Mouse (Mus musculus) liver, embryonic 14.5 days (tissue): ENCODE results near the gene Slc25a10. TPM values are rescaled to one million over a fixed set of nuclear protein-coding genes. Genes with fewer than 3 reads are reported as not detected.

Experiments used
- ATAC-seq: fragments of 200-750 bp; cut with Nextera tagmentation; 2 replicates; pipeline ENCODE4 v1.8.0; 2017; ENCODE audit warnings: moderate number of reproducible peaks, mild to moderate bottlenecking, moderate library complexity; ENCODE audit not compliant: insufficient read depth
- DNase-seq, 3 experiments: peaks; one replicate each; pipeline ENCODE4 v3.0.0-alpha.2; 2012 to 2013; ENCODE audit warnings: low read depth in 3 of 3, low spot score in 3 of 3
- H3K27ac ChIP-seq: fragments of 300-500 bp; sonication (generic); 2 replicates; pipeline ENCODE4 v1.5.1; 2014; ENCODE audit warnings: moderate library complexity, mild to moderate bottlenecking, control low read depth, inconsistent platforms
- H3K27me3 ChIP-seq: fragments of 300-500 bp; sonication (generic); 2 replicates; pipeline ENCODE4 v1.6.1; 2014; ENCODE audit warnings: mild to moderate bottlenecking, low read length, moderate library complexity; ENCODE audit not compliant: control insufficient read depth, insufficient read depth
- H3K36me3 ChIP-seq: fragments of 300-500 bp; sonication (generic); replicated peaks from 2 replicates; pipeline ENCODE4 v1.6.1; 2014; ENCODE audit warnings: low read depth; ENCODE audit not compliant: control insufficient read depth, insufficient read depth
- H3K4me1 ChIP-seq, 2 experiments: fragments of 200-500 bp in 1 of 2; fragments of 300-500 bp in 1 of 2; sonication (generic) in 1 of 2; replicated peaks; 2 replicates each; pipeline ENCODE4 v1.6.1; 2012 to 2014; ENCODE audit warnings: antibody characterized with exemption in 1 of 2, inconsistent platforms in 1 of 2, low read length in 1 of 2; ENCODE audit not compliant: control insufficient read depth in 2 of 2, insufficient read depth in 2 of 2
- H3K4me2 ChIP-seq: fragments of 300-500 bp; sonication (generic); 2 replicates; pipeline ENCODE4 v1.6.1; 2014; ENCODE audit warnings: low read depth, mild to moderate bottlenecking, control low read depth, moderate library complexity
- H3K4me3 ChIP-seq, 2 experiments: fragments of 200-500 bp in 1 of 2; fragments of 300-500 bp in 1 of 2; sonication (generic) in 1 of 2; 2 replicates each; pipeline ENCODE4 v1.5.1; 2012 to 2014; ENCODE audit warnings: low read depth in 2 of 2, low read length in 2 of 2, mild to moderate bottlenecking in 2 of 2, control low read depth in 1 of 2, inconsistent platforms in 1 of 2, moderate library complexity in 1 of 2; ENCODE audit not compliant: insufficient read depth in 1 of 2
- H3K9ac ChIP-seq: fragments of 300-500 bp; sonication (generic); replicated peaks from 2 replicates; pipeline ENCODE4 v1.6.1; 2014; ENCODE audit warnings: mild to moderate bottlenecking, control low read depth, moderate library complexity
- H3K9me3 ChIP-seq: fragments of 300-500 bp; sonication (generic); 2 replicates; pipeline ENCODE4 v1.6.1; 2016; ENCODE audit warnings: low read length, mixed read lengths; ENCODE audit not compliant: control insufficient read depth
- CTCF ChIP-seq: IDR thresholded peaks from 2 replicates; pipeline ENCODE4 v1.5.1; 2016; ENCODE audit warnings: antibody characterized with exemption, low read depth, control low read depth
- EP300 ChIP-seq: IDR thresholded peaks from 2 replicates; pipeline ENCODE4 v1.6.1; 2016; ENCODE audit warnings: antibody characterized with exemption, low read depth
- WGBS: fragments of 180-500 bp; shearing (Covaris S2); extraction: QIAGEN DNeasy Blood & Tissue Kit; methylation state at CpG from one replicate; pipeline ENCODE4 v1.1.7; 2014; ENCODE audit not compliant: insufficient replicate concordance; 5-methylcytosine and 5-hydroxymethylcytosine counted together
- polyA plus RNA-seq, 2 experiments: library from polyadenylated mRNA; depleted of rRNA in 1 of 2; stranded (reverse) in 1 of 2; unstranded in 1 of 2; fragments of >200 nt; fragmentation: Nextera tagmentation in 1 of 2; extraction: Ambion mirVana in 1 of 2; gene quantifications; 2 replicates each; pipeline versions ENCODE4 v1.2.1 to v1.2.3; 2012 to 2014

Slc25a10 gene
- polyA plus RNA-seq, 2 experiments: 31.5 to 35.1 TPM

DNA sequence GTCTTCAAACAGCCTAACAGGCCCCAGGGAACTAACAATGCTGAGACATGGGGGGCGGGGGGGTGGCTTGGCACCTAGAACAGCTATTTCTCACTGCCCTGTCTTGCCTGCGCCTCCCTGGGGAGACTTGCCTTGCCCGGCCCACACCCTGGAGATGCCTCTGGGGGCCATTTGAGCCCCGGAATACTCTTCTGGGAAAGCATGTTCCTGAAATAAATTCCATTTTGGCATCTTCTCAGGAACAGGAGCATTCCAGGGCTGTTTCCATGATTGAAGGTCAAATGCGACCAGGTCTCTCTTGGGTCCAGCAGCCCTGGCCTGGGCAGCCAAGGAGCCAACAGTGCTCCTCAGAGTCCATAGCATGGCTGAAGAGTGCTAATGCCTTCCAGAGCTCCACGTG, 50.7 kb downstream of the Slc25a10 start:
- no peak for DNase-seq
- Histone ChIP-seq H3K9ac (no peak overlapping the region), H3K4me1 (peaks cover 0 to 9% of the 10 kb centered on the region in 2 experiments; a peak in 2 of 4 replicates), H3K27ac (no peak overlapping the region), H3K4me3 (no peak overlapping the region), H3K4me2 (no peak overlapping the region), H3K27me3 (no peaks in the 10 kb centered on the region), H3K36me3 (no peaks in the 10 kb centered on the region), H3K9me3 (no peaks in the 10 kb centered on the region)
- 72% methylated on average over 6 of the region's 6 CpGs for WGBS
- ATAC-seq: no peak
- TF ChIP-seq CTCF (no peak), EP300 (no peak)

- WGBS: 77% methylated on average over 3 of the region's 3 CpGs
- Histone ChIP-seq H3K9ac (no peak overlapping the region), H3K4me1 (peaks cover 14 to 25% of the 10 kb centered on the region in 2 experiments), H3K4me3 (no peak overlapping the region), H3K27ac (no peak overlapping the region), H3K9me3 (no peaks in the 10 kb centered on the region), H3K36me3 (no peaks in the 10 kb centered on the region), H3K4me2 (no peak overlapping the region), H3K27me3 (no peaks in the 10 kb centered on the region)
- no peak for DNase-seq
- TF ChIP-seq CTCF (no peak), EP300 (no peak)
- no peak for ATAC-seq
These were observed 54.3 kb downstream of the Slc25a10 start for GRCm38 (mm10) chr11:120545964-120546363.

GRCm38 (mm10) chr11:120547469-120547868, 55.8 kb downstream of the Slc25a10 start:
- H3K9ac ChIP-seq: no peak overlapping the region
- H3K4me1 ChIP-seq: peaks cover 14 to 25% of the 10 kb centered on the region in 2 experiments
- H3K9me3 ChIP-seq: no peaks in the 10 kb centered on the region
- H3K4me3 ChIP-seq: no peak overlapping the region
- DNase-seq (no peak), ATAC-seq (no peak)
- no peaks in the 10 kb centered on the region for H3K27me3 ChIP-seq
- no peak overlapping the region for H3K27ac ChIP-seq
- no peak overlapping the region for H3K4me2 ChIP-seq
- no peaks in the 10 kb centered on the region for H3K36me3 ChIP-seq
- TF ChIP-seq CTCF: peak; percentile 36; the same call in 1 of the 2 replicates
- TF ChIP-seq EP300: no peak
- WGBS: 39% methylated on average over 2 of the region's 2 CpGs

DNA sequence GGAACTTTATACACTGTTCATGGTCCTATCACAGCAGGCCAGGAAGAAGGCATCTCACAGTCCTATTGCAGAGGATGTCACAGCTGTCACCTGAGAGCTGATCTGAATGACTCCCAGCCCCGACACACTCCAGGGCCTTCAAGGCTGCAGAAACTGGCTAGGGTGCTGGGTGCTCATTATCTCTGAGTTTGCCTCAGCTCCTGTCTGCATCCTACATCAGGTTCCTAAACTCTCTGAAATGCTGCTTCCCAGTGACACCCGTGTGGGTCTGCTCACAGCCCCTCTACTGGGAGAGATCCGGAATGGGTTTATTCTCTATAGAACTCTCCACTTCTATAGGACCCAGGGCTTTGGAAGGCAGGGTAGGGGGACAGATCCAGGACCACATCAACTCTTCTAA, 56.6 kb downstream of the Slc25a10 start:
- ATAC-seq (no peak), DNase-seq (no peak)
- Histone ChIP-seq H3K27me3 (no peaks in the 10 kb centered on the region), H3K9me3 (no peaks in the 10 kb centered on the region), H3K4me3 (no peak overlapping the region; a peak in 1 of 4 replicates), H3K4me2 (peak overlapping the region; percentile 73), H3K27ac (peak overlapping the region; percentile 39), H3K9ac (peak overlapping the region; percentile 9; the same call in 1 of the 2 replicates), H3K4me1 (peaks cover 14 to 25% of the 10 kb centered on the region in 2 experiments), H3K36me3 (no peaks in the 10 kb centered on the region)
- WGBS: 72% methylated on average over 3 of the region's 3 CpGs
- TF ChIP-seq CTCF: no peak
- TF ChIP-seq EP300: no peak

GRCm38 (mm10) chr11:120548786-120549167, 57.1 kb downstream of the Slc25a10 start:
- peak overlapping the region; percentile 94 for H3K9ac ChIP-seq
- no peaks in the 10 kb centered on the region for H3K9me3 ChIP-seq
- peak overlapping the region; percentile 60 to 82 for H3K4me3 ChIP-seq
- H3K4me2 ChIP-seq: peak overlapping the region; percentile 73
- no peaks in the 10 kb centered on the region for H3K27me3 ChIP-seq
- no peaks in the 10 kb centered on the region for H3K36me3 ChIP-seq
- peaks cover 14 to 25% of the 10 kb centered on the region in 2 experiments for H3K4me1 ChIP-seq
- WGBS: 15% methylated on average over 7 of the region's 7 CpGs
- no peak for TF ChIP-seq CTCF
- no peak for TF ChIP-seq EP300
- peak overlapping the region; percentile 87 for H3K27ac ChIP-seq
- no peak for DNase-seq
- no peak for ATAC-seq

Other genes starting within 250 kb of the Slc25a10 start
- 256 and 265 TPM in 2 replicates for gene Actg1, start 143.3 kb upstream of the Slc25a10 start, polyA plus RNA-seq (2012; rRNA removed)
- gene Actg1, start 143.3 kb upstream of the Slc25a10 start, polyA plus RNA-seq (2014; fragmentation: Nextera tagmentation; extraction: Ambion mirVana): 451 and 544 TPM in 2 replicates
- not detected in 2 replicates for gene Fscn2, start 130.3 kb upstream of the Slc25a10 start, polyA plus RNA-seq (2012; rRNA removed)
- gene Fscn2, start 130.3 kb upstream of the Slc25a10 start, polyA plus RNA-seq (2014; fragmentation: Nextera tagmentation; extraction: Ambion mirVana): not detected in 2 replicates
- 5.3 and 6.3 TPM in 2 replicates for gene Faap100, start 113.1 kb upstream of the Slc25a10 start, polyA plus RNA-seq (2012; rRNA removed)
- gene Faap100, start 113.1 kb upstream of the Slc25a10 start, polyA plus RNA-seq (2014; fragmentation: Nextera tagmentation; extraction: Ambion mirVana): 4.5 and 5.4 TPM in 2 replicates
- gene Nploc4, start 54.1 kb upstream of the Slc25a10 start, polyA plus RNA-seq (2012; rRNA removed): 17.9 and 21.1 TPM in 2 replicates
- gene Nploc4, start 54.1 kb upstream of the Slc25a10 start, polyA plus RNA-seq (2014; fragmentation: Nextera tagmentation; extraction: Ambion mirVana): 21.2 and 22.2 TPM in 2 replicates
- gene Tspan10, start 49.2 kb upstream of the Slc25a10 start, polyA plus RNA-seq (2012; rRNA removed): not detected in 2 replicates
- gene Tspan10, start 49.2 kb upstream of the Slc25a10 start, polyA plus RNA-seq (2014; fragmentation: Nextera tagmentation; extraction: Ambion mirVana): not detected in 2 replicates
- 0.19 and 0.25 TPM in 2 replicates for gene Pde6g, start 38.3 kb upstream of the Slc25a10 start, polyA plus RNA-seq (2012; rRNA removed)
- gene Pde6g, start 38.3 kb upstream of the Slc25a10 start, polyA plus RNA-seq (2014; fragmentation: Nextera tagmentation; extraction: Ambion mirVana): 0.15 and 0.23 TPM in 2 replicates
- gene Oxld1, start 33.8 kb upstream of the Slc25a10 start, polyA plus RNA-seq (2012; rRNA removed): 5.3 and 5.8 TPM in 2 replicates
- 8.0 and 8.4 TPM in 2 replicates for gene Oxld1, start 33.8 kb upstream of the Slc25a10 start, polyA plus RNA-seq (2014; fragmentation: Nextera tagmentation; extraction: Ambion mirVana)
- gene Ccdc137, start 33.7 kb upstream of the Slc25a10 start, polyA plus RNA-seq (2012; rRNA removed): 13.7 and 15.9 TPM in 2 replicates
- gene Ccdc137, start 33.7 kb upstream of the Slc25a10 start, polyA plus RNA-seq (2014; fragmentation: Nextera tagmentation; extraction: Ambion mirVana): 11.0 and 11.1 TPM in 2 replicates
- gene Arl16, start 24.2 kb upstream of the Slc25a10 start, polyA plus RNA-seq (2012; rRNA removed): 9.9 and 11.2 TPM in 2 replicates
- 11.3 and 13.0 TPM in 2 replicates for gene Arl16, start 24.2 kb upstream of the Slc25a10 start, polyA plus RNA-seq (2014; fragmentation: Nextera tagmentation; extraction: Ambion mirVana)
- 64.2 and 78.4 TPM in 2 replicates for gene Mrpl12, start 7.2 kb upstream of the Slc25a10 start, polyA plus RNA-seq (2012; rRNA removed)
- gene Mrpl12, start 7.2 kb upstream of the Slc25a10 start, polyA plus RNA-seq (2014; fragmentation: Nextera tagmentation; extraction: Ambion mirVana): 127 and 130 TPM in 2 replicates
- 19.8 and 22.8 TPM in 2 replicates for gene Gcgr, start 38.9 kb downstream of the Slc25a10 start, polyA plus RNA-seq (2012; rRNA removed)
- 11.6 and 13.4 TPM in 2 replicates for gene Gcgr, start 38.9 kb downstream of the Slc25a10 start, polyA plus RNA-seq (2014; fragmentation: Nextera tagmentation; extraction: Ambion mirVana)
- 30.0 and 36.2 TPM in 2 replicates for gene Mcrip1, start 57.9 kb downstream of the Slc25a10 start, polyA plus RNA-seq (2012; rRNA removed)
- gene Mcrip1, start 57.9 kb downstream of the Slc25a10 start, polyA plus RNA-seq (2014; fragmentation: Nextera tagmentation; extraction: Ambion mirVana): 41.3 and 43.6 TPM in 2 replicates
- not detected in 2 replicates for gene Ppp1r27, start 59.3 kb downstream of the Slc25a10 start, polyA plus RNA-seq (2012; rRNA removed)
- gene Ppp1r27, start 59.3 kb downstream of the Slc25a10 start, polyA plus RNA-seq (2014; fragmentation: Nextera tagmentation; extraction: Ambion mirVana): not detected in 2 replicates
- gene P4hb, start 81.4 kb downstream of the Slc25a10 start, polyA plus RNA-seq (2012; rRNA removed): 144 and 214 TPM in 2 replicates
- gene P4hb, start 81.4 kb downstream of the Slc25a10 start, polyA plus RNA-seq (2014; fragmentation: Nextera tagmentation; extraction: Ambion mirVana): 497 and 525 TPM in 2 replicates
- gene Arhgdia, start 89.8 kb downstream of the Slc25a10 start, polyA plus RNA-seq (2012; rRNA removed): 172 and 176 TPM in 2 replicates
- 191 and 204 TPM in 2 replicates for gene Arhgdia, start 89.8 kb downstream of the Slc25a10 start, polyA plus RNA-seq (2014; fragmentation: Nextera tagmentation; extraction: Ambion mirVana)
- gene Alyref, start 106.5 kb downstream of the Slc25a10 start, polyA plus RNA-seq (2012; rRNA removed): 46.3 and 110 TPM in 2 replicates
- gene Alyref, start 106.5 kb downstream of the Slc25a10 start, polyA plus RNA-seq (2014; fragmentation: Nextera tagmentation; extraction: Ambion mirVana): 347 and 349 TPM in 2 replicates
- 44.7 and 60.4 TPM in 2 replicates for gene Anapc11, start 106.6 kb downstream of the Slc25a10 start, polyA plus RNA-seq (2012; rRNA removed)
- 93.5 and 98.7 TPM in 2 replicates for gene Anapc11, start 106.6 kb downstream of the Slc25a10 start, polyA plus RNA-seq (2014; fragmentation: Nextera tagmentation; extraction: Ambion mirVana)
- gene Npb, start 116.6 kb downstream of the Slc25a10 start, polyA plus RNA-seq (2012; rRNA removed): 5.5 and 12.3 TPM in 2 replicates
- gene Npb, start 116.6 kb downstream of the Slc25a10 start, polyA plus RNA-seq (2014; fragmentation: Nextera tagmentation; extraction: Ambion mirVana): 11.9 and 14.2 TPM in 2 replicates
- 127 and 135 TPM in 2 replicates for gene Pcyt2, start 126.1 kb downstream of the Slc25a10 start, polyA plus RNA-seq (2012; rRNA removed)
- 86.2 and 99.6 TPM in 2 replicates for gene Pcyt2, start 126.1 kb downstream of the Slc25a10 start, polyA plus RNA-seq (2014; fragmentation: Nextera tagmentation; extraction: Ambion mirVana)
- gene Sirt7, start 133.4 kb downstream of the Slc25a10 start, polyA plus RNA-seq (2012; rRNA removed): 27.6 and 30.8 TPM in 2 replicates
- 22.0 and 26.3 TPM in 2 replicates for gene Sirt7, start 133.4 kb downstream of the Slc25a10 start, polyA plus RNA-seq (2014; fragmentation: Nextera tagmentation; extraction: Ambion mirVana)
- gene Mafg, start 141.8 kb downstream of the Slc25a10 start, polyA plus RNA-seq (2012; rRNA removed): 29.5 and 30.9 TPM in 2 replicates
- gene Mafg, start 141.8 kb downstream of the Slc25a10 start, polyA plus RNA-seq (2014; fragmentation: Nextera tagmentation; extraction: Ambion mirVana): 20.9 and 25.9 TPM in 2 replicates
- gene Pycr1, start 151.9 kb downstream of the Slc25a10 start, polyA plus RNA-seq (2012; rRNA removed): 4.0 and 4.3 TPM in 2 replicates
- 4.8 and 5.1 TPM in 2 replicates for gene Pycr1, start 151.9 kb downstream of the Slc25a10 start, polyA plus RNA-seq (2014; fragmentation: Nextera tagmentation; extraction: Ambion mirVana)
- 0.07 and 0.13 TPM in 2 replicates for gene Myadml2, start 156.3 kb downstream of the Slc25a10 start, polyA plus RNA-seq (2012; rRNA removed)
- 0.67 and 1.0 TPM in 2 replicates for gene Myadml2, start 156.3 kb downstream of the Slc25a10 start, polyA plus RNA-seq (2014; fragmentation: Nextera tagmentation; extraction: Ambion mirVana)
- gene Notum, start 169.3 kb downstream of the Slc25a10 start, polyA plus RNA-seq (2012; rRNA removed): 0.18 and 0.30 TPM in 2 replicates
- 0.18 TPM in 1 of 2 replicates, not detected in the other for gene Notum, start 169.3 kb downstream of the Slc25a10 start, polyA plus RNA-seq (2014; fragmentation: Nextera tagmentation; extraction: Ambion mirVana)
- 16.9 and 20.4 TPM in 2 replicates for gene Aspscr1, start 181.1 kb downstream of the Slc25a10 start, polyA plus RNA-seq (2012; rRNA removed)
- 34.6 and 37.5 TPM in 2 replicates for gene Aspscr1, start 181.1 kb downstream of the Slc25a10 start, polyA plus RNA-seq (2014; fragmentation: Nextera tagmentation; extraction: Ambion mirVana)
- 64.2 and 78.3 TPM in 2 replicates for gene Cenpx, start 221.9 kb downstream of the Slc25a10 start, polyA plus RNA-seq (2012; rRNA removed)
- gene Cenpx, start 221.9 kb downstream of the Slc25a10 start, polyA plus RNA-seq (2014; fragmentation: Nextera tagmentation; extraction: Ambion mirVana): 119 and 128 TPM in 2 replicates
- 6.6 and 9.3 TPM in 2 replicates for gene Lrrc45, start 222.1 kb downstream of the Slc25a10 start, polyA plus RNA-seq (2012; rRNA removed)
- 6.2 and 8.3 TPM in 2 replicates for gene Lrrc45, start 222.1 kb downstream of the Slc25a10 start, polyA plus RNA-seq (2014; fragmentation: Nextera tagmentation; extraction: Ambion mirVana)
- 1.3 and 1.7 TPM in 2 replicates for gene Rac3, start 229.6 kb downstream of the Slc25a10 start, polyA plus RNA-seq (2012; rRNA removed)
- gene Rac3, start 229.6 kb downstream of the Slc25a10 start, polyA plus RNA-seq (2014; fragmentation: Nextera tagmentation; extraction: Ambion mirVana): 0.13 TPM in 1 of 2 replicates, not detected in the other
- gene Dcxr, start 235.4 kb downstream of the Slc25a10 start, polyA plus RNA-seq (2012; rRNA removed): 10.4 and 11.3 TPM in 2 replicates
- 15.1 and 17.0 TPM in 2 replicates for gene Dcxr, start 235.4 kb downstream of the Slc25a10 start, polyA plus RNA-seq (2014; fragmentation: Nextera tagmentation; extraction: Ambion mirVana)
- gene Cbr2, start 240.3 kb downstream of the Slc25a10 start, polyA plus RNA-seq (2012; rRNA removed): 0.20 TPM in 1 of 2 replicates, not detected in the other
- gene Cbr2, start 240.3 kb downstream of the Slc25a10 start, polyA plus RNA-seq (2014; fragmentation: Nextera tagmentation; extraction: Ambion mirVana): not detected in 2 replicates